Mouse (Mus musculus) spleen, adult 2 months (tissue): ENCODE results near the gene C3ar1.
A peak's percentile ranks its signal among the peaks of the same experiment; 100 is the strongest.

Experiments
- CTCF ChIP-seq: fragments of 200-500 bp; IDR thresholded peaks from 2 replicates; pipeline ENCODE4 v1.5.1; 2011; ENCODE audit warnings: mild to moderate bottlenecking, inconsistent platforms; ENCODE audit not compliant: insufficient read depth, insufficient read length, insufficient replicate concordance; ENCODE audit errors: extremely low read depth
- POLR2A ChIP-seq: fragments of 200-500 bp; IDR thresholded peaks from 2 replicates; pipeline ENCODE4 v1.6.1; 2011; ENCODE audit warnings: low read depth, low read length, inconsistent platforms

DNA sequence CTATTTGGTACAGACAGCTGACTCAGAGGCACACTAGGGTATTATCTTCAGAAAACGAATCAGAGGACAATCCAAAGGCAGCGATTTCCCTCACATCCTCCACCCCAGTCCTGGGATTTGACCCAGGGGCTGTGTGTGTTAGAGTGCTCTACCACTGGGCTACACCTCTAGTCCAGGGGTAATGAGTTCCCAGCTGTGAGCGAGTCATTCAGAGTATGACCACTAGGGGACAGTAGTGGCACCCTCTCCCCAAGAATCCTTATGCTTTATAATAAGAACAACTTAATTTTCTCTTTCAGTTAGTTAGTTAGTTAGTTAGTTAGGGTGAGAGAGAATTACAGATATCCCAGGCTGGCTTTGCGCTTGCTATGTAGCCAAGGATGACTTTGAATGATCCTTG, 21.6 kb downstream of the C3ar1 start:
- TF ChIP-seq CTCF (peak; percentile 54; the same call in 1 of the 2 replicates), POLR2A (no peak)
